ENCODE assay signal across 9 mouse cellular contexts in the genomic region with DNA sequence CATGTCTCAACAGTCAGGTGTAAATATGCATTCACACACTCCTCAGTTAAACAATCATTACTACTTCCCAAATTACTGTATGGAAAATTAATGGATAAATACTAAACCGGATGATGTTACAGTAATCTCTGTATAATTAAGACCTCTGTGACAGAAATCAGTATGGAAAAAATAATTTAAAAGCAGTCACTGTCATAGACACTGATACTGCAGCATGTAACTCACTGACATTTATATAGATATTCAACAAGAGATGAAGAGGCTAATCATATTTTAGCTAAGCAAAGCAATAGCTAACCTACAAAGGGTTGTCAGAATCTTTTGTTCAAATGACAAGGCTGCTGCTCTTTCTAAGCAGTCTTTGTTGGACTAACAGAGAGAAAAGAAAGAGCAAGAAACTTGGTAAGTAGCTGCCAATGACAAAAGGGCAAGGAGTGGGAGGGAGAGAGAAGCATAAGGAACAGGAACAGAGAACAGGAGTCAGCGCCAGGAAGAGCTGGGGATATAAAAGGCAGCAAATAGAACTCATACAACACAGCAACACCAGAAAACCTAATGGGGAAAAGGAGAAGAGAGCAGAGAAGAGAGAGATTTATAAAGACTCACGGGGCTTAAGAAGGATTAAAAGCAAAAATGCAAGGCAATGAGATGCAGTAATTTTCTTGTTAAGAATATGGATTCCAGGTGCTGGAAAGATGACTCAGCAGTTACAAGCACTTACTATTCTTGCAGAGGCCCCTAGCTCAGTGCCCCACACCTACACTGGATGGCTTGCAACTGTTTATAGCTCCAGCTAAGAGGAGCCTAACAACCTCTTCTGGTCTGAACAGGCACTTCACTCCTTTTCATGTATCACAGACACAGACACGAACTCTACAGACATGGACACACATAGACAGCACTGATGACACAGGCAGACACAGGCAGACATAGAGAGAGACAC.
DNase-seq lines count a peak whose midpoint lies in the region; ATAC-seq and TF ChIP-seq lines count a peak whose summit lies in the region.
"Had no signal": no experiment of that assay in that cellular context is flagged by ENCODE, and none has a peak within 500 bp of the region (broad histone marks: within the 10 kb centered on the region; RNA-seq: fewer than 3 reads in every experiment).

No protein-coding gene starts in this region.

- no peak overlapping the region for H3K4me3 ChIP-seq in heart, embryonic 14.5 days (ENCODE audit: control insufficient read depth in 1 of 2, insufficient read depth in 1 of 2, low read depth in 1 of 2, low read length in 2 of 2)
- no peak overlapping the region for H3K4me3 ChIP-seq in cortical plate, adult 2 months (ENCODE audit: insufficient read depth, low read length)
- no peak overlapping the region for H3K4me3 ChIP-seq in hindbrain, embryonic 16.5 days (ENCODE audit: low read length)
- no peak overlapping the region for H3K4me3 ChIP-seq in midbrain, embryonic 15.5 days
- H3K4me3 ChIP-seq in stomach, postnatal 0 days (ENCODE audit: low read depth, low read length): no peak overlapping the region
- no peak overlapping the region for H3K4me3 ChIP-seq in intestine, postnatal 0 days (ENCODE audit: low read depth, low read length)

- WGBS in heart, embryonic 14.5 days: 61% methylated on average over 4 of the region's 4 CpGs
- 34% methylated on average over 4 of the region's 4 CpGs for WGBS in hindbrain, embryonic 16.5 days
- 26% methylated on average over 4 of the region's 4 CpGs for WGBS in midbrain, embryonic 15.5 days
- 47% methylated on average over 4 of the region's 4 CpGs for WGBS in stomach, postnatal 0 days
- 63% methylated on average over 4 of the region's 4 CpGs for WGBS in intestine, postnatal 0 days

- no peak for TF ChIP-seq EP300 in stomach, postnatal 0 days (optimal IDR thresholded peaks at IDR 0.05)

- no peak for DNase-seq in heart, adult 8-10 months (ENCODE audit: low spot score)
- DNase-seq in stomach, postnatal 0 days (ENCODE audit: low spot score): no peak
- DNase-seq in thymus, postnatal 4 days: no peak

- no peaks in the 10 kb centered on the region for H3K27me3 ChIP-seq in heart, embryonic 14.5 days (ENCODE audit: control insufficient read depth, insufficient read depth, low read length)
- H3K27me3 ChIP-seq in hindbrain, embryonic 16.5 days (replicated peaks; ENCODE audit: control insufficient read depth, insufficient read depth, low read length): no peaks in the 10 kb centered on the region
- no peaks in the 10 kb centered on the region for H3K27me3 ChIP-seq in midbrain, embryonic 15.5 days (replicated peaks)
- H3K27me3 ChIP-seq in stomach, postnatal 0 days (ENCODE audit: control insufficient read depth, insufficient read depth, low read length): no peaks in the 10 kb centered on the region
- H3K27me3 ChIP-seq in intestine, postnatal 0 days (replicated peaks; ENCODE audit: control insufficient read depth, insufficient read depth, low read length): no peaks in the 10 kb centered on the region
- H3K27me3 ChIP-seq: Patski had no signal

- TF ChIP-seq CTCF in cortical plate, adult 2 months (IDR thresholded peaks at IDR 0.05; ENCODE audit: extremely low read depth, insufficient read depth, low read length): no peak
- TF ChIP-seq CTCF in stomach, postnatal 0 days (IDR thresholded peaks at IDR 0.05; ENCODE audit: low read depth): no peak
- no peak for TF ChIP-seq CTCF in intestine, postnatal 0 days (IDR thresholded peaks at IDR 0.05; ENCODE audit: low read depth)

- no peak for ATAC-seq in heart, embryonic 14.5 days (ENCODE audit: insufficient number of reproducible peaks, insufficient read depth, low FRiP score, low read depth)
- ATAC-seq in hindbrain, embryonic 16.5 days: peak; percentile 69; the same call in 1 of the 2 replicates
- peak; percentile 84 for ATAC-seq in midbrain, embryonic 15.5 days (replicated peaks)
- no peak for ATAC-seq in stomach, postnatal 0 days (ENCODE audit: low FRiP score, low TSS enrichment)
- no peak for ATAC-seq in intestine, postnatal 0 days
- ATAC-seq: Patski had no signal

- H3K4me1 ChIP-seq in heart, embryonic 14.5 days (ENCODE audit: control insufficient read depth in 2 of 2, insufficient read depth in 2 of 2, low read length in 2 of 2): peaks cover 2 to 11% of the 10 kb centered on the region in 2 experiments; a peak in 2 of 4 replicates
- peaks cover 4% of the 10 kb centered on the region for H3K4me1 ChIP-seq in cortical plate, adult 2 months (ENCODE audit: control insufficient read depth, insufficient read depth, low read length)
- H3K4me1 ChIP-seq in hindbrain, embryonic 16.5 days (ENCODE audit: control insufficient read depth, insufficient read depth, low read depth, low read length): peaks cover 2% of the 10 kb centered on the region; the same call in 1 of the 2 replicates
- H3K4me1 ChIP-seq in midbrain, embryonic 15.5 days: peaks cover 7% of the 10 kb centered on the region
- no peaks in the 10 kb centered on the region for H3K4me1 ChIP-seq in stomach, postnatal 0 days (replicated peaks; ENCODE audit: control insufficient read depth, insufficient read depth)
- H3K4me1 ChIP-seq in intestine, postnatal 0 days (replicated peaks; ENCODE audit: control insufficient read depth, insufficient read depth, low read length): no peaks in the 10 kb centered on the region

- H3K4me2 ChIP-seq in heart, embryonic 14.5 days (ENCODE audit: low read length): no peak overlapping the region
- no peak overlapping the region for H3K4me2 ChIP-seq in hindbrain, embryonic 16.5 days (ENCODE audit: low read length)
- H3K4me2 ChIP-seq in midbrain, embryonic 15.5 days: no peak overlapping the region
- H3K4me2 ChIP-seq in stomach, postnatal 0 days (replicated peaks; ENCODE audit: low read depth): no peak overlapping the region
- no peak overlapping the region for H3K4me2 ChIP-seq in intestine, postnatal 0 days (replicated peaks; ENCODE audit: low read depth)

- no peaks in the 10 kb centered on the region for H3K36me3 ChIP-seq in heart, embryonic 14.5 days (ENCODE audit: control insufficient read depth, insufficient read depth, low read length)
- H3K36me3 ChIP-seq in hindbrain, embryonic 16.5 days (ENCODE audit: control insufficient read depth, insufficient read depth, low read length): no peaks in the 10 kb centered on the region
- H3K36me3 ChIP-seq in midbrain, embryonic 15.5 days (replicated peaks): no peaks in the 10 kb centered on the region
- no peaks in the 10 kb centered on the region for H3K36me3 ChIP-seq in stomach, postnatal 0 days (ENCODE audit: control insufficient read depth, insufficient read depth, low read length)
- H3K36me3 ChIP-seq in intestine, postnatal 0 days (ENCODE audit: control insufficient read depth, insufficient read depth): no peaks in the 10 kb centered on the region

- H3K9me3 ChIP-seq in heart, embryonic 14.5 days (ENCODE audit: control insufficient read depth, low read length): no peaks in the 10 kb centered on the region
- no peaks in the 10 kb centered on the region for H3K9me3 ChIP-seq in hindbrain, embryonic 16.5 days (ENCODE audit: control insufficient read depth, low read length)
- no peaks in the 10 kb centered on the region for H3K9me3 ChIP-seq in midbrain, embryonic 15.5 days
- no peaks in the 10 kb centered on the region for H3K9me3 ChIP-seq in stomach, postnatal 0 days (ENCODE audit: control insufficient read depth, low read length)
- no peaks in the 10 kb centered on the region for H3K9me3 ChIP-seq in intestine, postnatal 0 days (ENCODE audit: control insufficient read depth)

- no peak overlapping the region for H3K9ac ChIP-seq in heart, embryonic 14.5 days (ENCODE audit: low read length)
- no peak overlapping the region for H3K9ac ChIP-seq in hindbrain, embryonic 16.5 days (ENCODE audit: low read depth, low read length)
- no peak overlapping the region for H3K9ac ChIP-seq in midbrain, embryonic 15.5 days
- no peak overlapping the region for H3K9ac ChIP-seq in stomach, postnatal 0 days (ENCODE audit: low read length)
- H3K9ac ChIP-seq in intestine, postnatal 0 days (ENCODE audit: low read depth, low read length): no peak overlapping the region

- H3K27ac ChIP-seq in heart, embryonic 14.5 days (replicated peaks in 1 of 2; ENCODE audit: control insufficient read depth in 1 of 2, insufficient read depth in 1 of 2, low read depth in 2 of 2, low read length in 2 of 2): peak overlapping the region; percentile 12 to 44; a peak in 2 of 4 replicates
- peak overlapping the region; percentile 69 for H3K27ac ChIP-seq in cortical plate, adult 2 months (ENCODE audit: insufficient read depth, low read length)
- H3K27ac ChIP-seq in hindbrain, embryonic 16.5 days (ENCODE audit: low read depth, low read length): 0 out of 2 replicates have a peak overlapping the region, but pooled peaks have one; percentile 34
- peak overlapping the region; percentile 58 for H3K27ac ChIP-seq in midbrain, embryonic 15.5 days
- H3K27ac ChIP-seq in stomach, postnatal 0 days (replicated peaks): no peak overlapping the region
- no peak overlapping the region for H3K27ac ChIP-seq in intestine, postnatal 0 days (ENCODE audit: low read depth, low read length)

- TF ChIP-seq POLR2A in cortical plate, adult 2 months (IDR thresholded peaks at IDR 0.05; ENCODE audit: extremely low read depth, insufficient read depth, low read length): no peak

Comparison
In these comparisons a context has a peak if more than half of its experiments do, and no peak if none do; other contexts are left out.
1. ATAC-seq: peak in hindbrain, embryonic 16.5 days (single experiment) and midbrain, embryonic 15.5 days (single experiment); none in heart, embryonic 14.5 days (single experiment), stomach, postnatal 0 days (single experiment) and intestine, postnatal 0 days (single experiment).
2. H3K27ac ChIP-seq: peak in heart, embryonic 14.5 days (2 of 2), cortical plate, adult 2 months (single experiment), hindbrain, embryonic 16.5 days (single experiment) and midbrain, embryonic 15.5 days (single experiment); none in stomach, postnatal 0 days (single experiment) and intestine, postnatal 0 days (single experiment).